26 mouse cellular contexts compared by ENCODE assay signal in the genomic region with DNA sequence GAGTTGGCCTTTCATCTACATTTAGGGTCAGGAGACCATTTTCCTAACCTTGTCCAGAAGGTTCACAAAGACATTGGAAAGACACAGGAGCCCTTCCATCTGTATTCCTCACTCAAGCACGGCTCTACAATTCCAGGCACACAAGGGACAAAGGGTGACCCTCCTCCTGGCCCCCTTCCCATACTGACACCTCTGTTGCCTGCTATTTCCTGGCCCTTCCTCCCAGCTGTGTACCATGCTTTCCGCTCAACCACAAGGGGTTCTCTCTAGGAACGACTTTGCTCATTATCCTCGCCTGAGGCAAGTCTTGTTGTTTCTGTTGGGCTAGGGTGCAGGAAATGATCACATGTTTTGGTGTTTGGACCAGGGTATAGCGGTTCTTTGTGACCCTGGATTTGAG. TPM values are rescaled to one million over a fixed set of nuclear protein-coding genes. Genes with fewer than 3 reads are reported as not detected.
A peak's percentile ranks its signal among the peaks of the same experiment; 100 is the strongest.
DNase-seq lines count a peak whose midpoint lies in the region; ATAC-seq and TF ChIP-seq lines count a peak whose summit lies in the region.
"Had no signal": no experiment of that assay in that cellular context is flagged by ENCODE, and none has a peak within 500 bp of the region (broad histone marks: within the 10 kb centered on the region; RNA-seq: fewer than 3 reads in every experiment).

No protein-coding gene starts in this region.

- H3K4me3 ChIP-seq in heart, postnatal 0 days (ENCODE audit: low read depth, low read length): no peak overlapping the region
- no peak overlapping the region for H3K4me3 ChIP-seq in lung, embryonic 14.5 days (ENCODE audit: low read depth, low read length)
- H3K4me3 ChIP-seq in lung, adult 2 months (replicated peaks; ENCODE audit: extremely low read depth, low read depth, low read length): no peak overlapping the region
- H3K4me3 ChIP-seq: erythroblast, embryonic 14.5 days; intestine, embryonic 15.5 days had no signal

- TF ChIP-seq POLR2A in lung, adult 2 months (IDR thresholded peaks at IDR 0.05; ENCODE audit: borderline replicate concordance, extremely low read depth, low read depth, low read length): no peak

- no peaks in the 10 kb centered on the region for H3K9me3 ChIP-seq in heart, postnatal 0 days (replicated peaks; ENCODE audit: control insufficient read depth, low read length)
- H3K9me3 ChIP-seq in lung, embryonic 14.5 days (ENCODE audit: low read depth, low read length): no peaks in the 10 kb centered on the region; the same call in 1 of the 2 replicates
- H3K9me3 ChIP-seq: intestine, embryonic 15.5 days had no signal

- TF ChIP-seq CTCF in heart, postnatal 0 days (IDR thresholded peaks at IDR 0.05; ENCODE audit: low read depth): no peak; the same call in 1 of the 2 replicates
- TF ChIP-seq CTCF in lung, embryonic 14.5 days (IDR thresholded peaks at IDR 0.05; ENCODE audit: low read depth): no peak
- no peak for TF ChIP-seq CTCF in lung, adult 2 months (IDR thresholded peaks at IDR 0.05; ENCODE audit: insufficient read depth, low read length)

- 0 out of 2 replicates have a peak, but pooled peaks cover 4% of the 10 kb centered on the region for H3K4me1 ChIP-seq in heart, postnatal 0 days (ENCODE audit: control insufficient read depth, insufficient read depth)
- H3K4me1 ChIP-seq in lung, embryonic 14.5 days (ENCODE audit: insufficient read depth): 0 out of 2 replicates have a peak, but pooled peaks cover 5% of the 10 kb centered on the region
- no peaks in the 10 kb centered on the region for H3K4me1 ChIP-seq in lung, adult 2 months (ENCODE audit: control insufficient read depth, insufficient read depth, low read length)

- no peaks in the 10 kb centered on the region for H3K27me3 ChIP-seq in heart, postnatal 0 days (ENCODE audit: control insufficient read depth, insufficient read depth, low read length)
- no peaks in the 10 kb centered on the region for H3K27me3 ChIP-seq in lung, embryonic 14.5 days (ENCODE audit: insufficient read depth, low read length)
- H3K27me3 ChIP-seq: intestine, embryonic 15.5 days had no signal

- no peak overlapping the region for H3K4me2 ChIP-seq in heart, postnatal 0 days (ENCODE audit: low read depth, low read length)
- H3K4me2 ChIP-seq in lung, embryonic 14.5 days: no peak overlapping the region

- no peak overlapping the region for H3K27ac ChIP-seq in heart, postnatal 0 days (ENCODE audit: low read depth)
- H3K27ac ChIP-seq in lung, embryonic 14.5 days (ENCODE audit: low read depth): no peak overlapping the region
- H3K27ac ChIP-seq: intestine, embryonic 15.5 days; kidney, postnatal 0 days had no signal

- 34% methylated on average over 5 of the region's 5 CpGs for WGBS in heart, postnatal 0 days
- 33% methylated on average over 5 of the region's 5 CpGs for WGBS in lung, embryonic 14.5 days
- WGBS in lung, adult 2 months: 25% methylated on average over 5 of the region's 5 CpGs

- intact Hi-C loops in heart, postnatal 25 days (cut with DNase I): no loop called here
- intact Hi-C loops in left cerebral cortex, postnatal 25 days (cut with DNase I): loop anchor here (5.0 kb wide), 1 partner anchor 51 kb away; a partner anchor contains a TSS

- peak; percentile 25 for DNase-seq in heart, postnatal 0 days (ENCODE audit: low spot score)
- no peak for DNase-seq in heart, postnatal 25 days (ENCODE audit: low spot score)
- DNase-seq in lung, embryonic 14.5 days: peak; percentile 57
- DNase-seq in lung, adult 2 months: no peak
- peak; percentile 52 for DNase-seq in retina, postnatal 1 day
- DNase-seq in retina, embryonic 14.5 days (ENCODE audit: low spot score): no peak
- DNase-seq in lung, postnatal 4 days: peak; percentile 51 to 66
- DNase-seq in left cerebral cortex, postnatal 25 days (ENCODE audit: low spot score in 2 of 2): no peak
- DNase-seq: adrenal gland, postnatal 14 days; cerebellum, adult 11 months; cerebellum, adult 9-10 months; cerebellum, postnatal 36 days; forebrain, postnatal 0 days; heart, postnatal 36 days; kidney, adult 8-10 months; kidney, postnatal 4 days; layer of hippocampus, postnatal 36 days; midbrain, embryonic 14.5 days; right cerebral cortex, postnatal 14 days; thymus, postnatal 14 days had no signal

- no peak for TF ChIP-seq EP300 in heart, postnatal 0 days (IDR thresholded peaks at IDR 0.05; ENCODE audit: low read depth)

- ATAC-seq in heart, postnatal 0 days (ENCODE audit: insufficient read depth, low read depth): no peak
- no peak for ATAC-seq in lung, embryonic 14.5 days (ENCODE audit: insufficient read depth)
- ATAC-seq: intestine, embryonic 15.5 days had no signal

- H3K9ac ChIP-seq in heart, postnatal 0 days (replicated peaks; ENCODE audit: low read depth, low read length): no peak overlapping the region
- no peak overlapping the region for H3K9ac ChIP-seq in lung, embryonic 14.5 days
- H3K9ac ChIP-seq: forebrain, postnatal 0 days; intestine, embryonic 15.5 days had no signal

- H3K36me3 ChIP-seq in heart, postnatal 0 days (replicated peaks; ENCODE audit: control insufficient read depth, insufficient read depth, low read length): no peaks in the 10 kb centered on the region
- no peaks in the 10 kb centered on the region for H3K36me3 ChIP-seq in lung, embryonic 14.5 days (ENCODE audit: insufficient read depth)
- H3K36me3 ChIP-seq: intestine, embryonic 15.5 days had no signal

RNA-seq across cellular contexts. Expression of a gene that starts 1.1 kb away (rescaled TPM):
- total RNA-seq in heart, postnatal 0 days (2014; rRNA removed; ENCODE audit: low replicate concordance): not detected in 2 replicates
- polyA plus RNA-seq in heart, postnatal 0 days (2015; fragmentation: Nextera tagmentation; extraction: Ambion mirVana): 0.33 and 0.75 TPM in 2 replicates
- total RNA-seq in heart, postnatal 25 days (2021): under 1 TPM; 0.13 to 0.25 TPM
- polyA plus RNA-seq in lung, embryonic 14.5 days (2014; fragmentation: Nextera tagmentation; extraction: Ambion mirVana): 0.16 and 0.85 TPM in 2 replicates
- polyA plus RNA-seq in lung, adult 2 months (2012; rRNA removed): 10.5 and 13.3 TPM in 2 replicates
- 1 to 10 TPM in 1 of 2 experiments, under 1 TPM in 1; 0.62 to 1.4 TPM for total RNA-seq in left cerebral cortex, postnatal 25 days (2021)
- total RNA-seq: gastrocnemius, adult 8-10 months; liver, adult 2 months; MEL had no signal
- polyA plus RNA-seq: erythroblast, embryonic 14.5 days had no signal

RNA-seq across cellular contexts. Expression of a gene that starts 36.9 kb away (rescaled TPM):
- 2.7 TPM in 1 of 2 replicates, not detected in the other for total RNA-seq in heart, postnatal 0 days (2014; rRNA removed; ENCODE audit: low replicate concordance)
- polyA plus RNA-seq in heart, postnatal 0 days (2015; fragmentation: Nextera tagmentation; extraction: Ambion mirVana): 0.08 and 0.14 TPM in 2 replicates
- under 1 TPM; 0.13 to 0.25 TPM for total RNA-seq in heart, postnatal 25 days (2021)
- 0.29 TPM in 1 of 2 replicates, not detected in the other for polyA plus RNA-seq in lung, embryonic 14.5 days (2014; fragmentation: Nextera tagmentation; extraction: Ambion mirVana)
- polyA plus RNA-seq in lung, adult 2 months (2012; rRNA removed): 8.9 and 9.2 TPM in 2 replicates
- 1 to 10 TPM; 4.8 to 5.3 TPM for total RNA-seq in left cerebral cortex, postnatal 25 days (2021)
- total RNA-seq: MEL had no signal
- polyA plus RNA-seq: erythroblast, embryonic 14.5 days had no signal

RNA-seq across cellular contexts. Expression of a gene that starts 53.1 kb away (rescaled TPM):
- 12.4 and 17.6 TPM in 2 replicates for total RNA-seq in heart, postnatal 0 days (2014; rRNA removed; ENCODE audit: low replicate concordance)
- polyA plus RNA-seq in heart, postnatal 0 days (2015; fragmentation: Nextera tagmentation; extraction: Ambion mirVana): 10.5 and 11.8 TPM in 2 replicates
- 1 to 10 TPM; 5.3 to 5.8 TPM for total RNA-seq in heart, postnatal 25 days (2021)
- 12.1 and 13.1 TPM in 2 replicates for polyA plus RNA-seq in lung, embryonic 14.5 days (2014; fragmentation: Nextera tagmentation; extraction: Ambion mirVana)
- polyA plus RNA-seq in lung, adult 2 months (2012; rRNA removed): 19.0 and 20.8 TPM in 2 replicates
- 10 to 100 TPM; 18.6 to 21.4 TPM for total RNA-seq in left cerebral cortex, postnatal 25 days (2021)

Comparison
In these comparisons a context has a peak if more than half of its experiments do, and no peak if none do; other contexts are left out.
1. DNase-seq: peak in heart, postnatal 0 days (single experiment), lung, embryonic 14.5 days (single experiment), retina, postnatal 1 day (single experiment) and lung, postnatal 4 days (2 of 2); none in heart, postnatal 25 days (single experiment), lung, adult 2 months (single experiment), retina, embryonic 14.5 days (single experiment) and left cerebral cortex, postnatal 25 days (0 of 2).